Mouse (Mus musculus): ENCODE measurements around the gene Vmn1r191. TPM values are rescaled to one million over a fixed set of nuclear protein-coding genes. Genes with fewer than 3 reads are reported as not detected.
"Not testable (repeated sequence)": the region's sequence is repeated elsewhere in the genome, so short reads cannot be mapped to it uniquely, and the experiment has no call there.

The Vmn1r191 gene
- polyA plus RNA-seq (2012; rRNA removed), result not detected in 2 replicates

GRCm38 (mm10) chr13:22183869-22184268 is at the start of gene Vmn1r191:
Vmn1r191 (minus strand) TSS chr13:22183969.
- DNase-seq, result no peak
- WGBS, result 80% methylated on average over 1 of the region's 1 CpGs
- TF ChIP-seq POLR2A (IDR thresholded peaks at IDR 0.05; ENCODE audit: low read depth, low read length) (no peak), CTCF (conservative IDR thresholded peaks at IDR 0.05; ENCODE audit: insufficient read depth, insufficient read length, low read depth, low read length) (no peak)
- Histone ChIP-seq H3K27me3 (replicated peaks; ENCODE audit: control insufficient read depth, insufficient read depth, low read length) (no peaks in the 10 kb centered on the region), H3K4me1 (ENCODE audit: control insufficient read depth, insufficient read depth, low read length) (no peaks in the 10 kb centered on the region), H3K27ac (ENCODE audit: insufficient read depth, low read depth, low read length) (no peak within 1 kb of the TSS), H3K36me3 (ENCODE audit: control insufficient read depth, insufficient read depth, low read length) (no peaks in the 10 kb centered on the region), H3K4me3 (ENCODE audit: insufficient read depth, low read depth, low read length) (no peak within 1 kb of the TSS)

GRCm38 (mm10) chr13:22223060-22223459 is 39.3 kb upstream of the Vmn1r191 start, which contains the start of gene Vmn1r193:
Vmn1r193 (minus strand) TSS chr13:22223160.
- H3K4me1 ChIP-seq (ENCODE audit: control insufficient read depth, insufficient read depth, low read length); DNase-seq; H3K36me3 ChIP-seq (ENCODE audit: control insufficient read depth, insufficient read depth, low read length); H3K27me3 ChIP-seq (replicated peaks; ENCODE audit: control insufficient read depth, insufficient read depth, low read length); H3K27ac ChIP-seq (ENCODE audit: insufficient read depth, low read depth, low read length); H3K4me3 ChIP-seq (ENCODE audit: insufficient read depth, low read depth, low read length): not testable (repeated sequence)
- WGBS, result 71% methylated on average over 1 of the region's 1 CpGs

- DNase-seq; H3K36me3 ChIP-seq (ENCODE audit: control insufficient read depth, insufficient read depth, low read length); H3K4me1 ChIP-seq (ENCODE audit: control insufficient read depth, insufficient read depth, low read length); H3K4me3 ChIP-seq (ENCODE audit: insufficient read depth, low read depth, low read length); H3K27me3 ChIP-seq (replicated peaks; ENCODE audit: control insufficient read depth, insufficient read depth, low read length); H3K27ac ChIP-seq (ENCODE audit: insufficient read depth, low read depth, low read length): not testable (repeated sequence)
- 82% methylated on average over 3 of the region's 3 CpGs for WGBS
Measured at GRCm38 (mm10) chr13:22192756-22193155, 9.0 kb upstream of the Vmn1r191 start.

GRCm38 (mm10) chr13:22191041-22191440 is 7.3 kb upstream of the Vmn1r191 start, which contains the start of gene Vmn1r192:
Vmn1r192 (minus strand) TSS chr13:22191141.
- no peaks in the 10 kb centered on the region for H3K4me1 ChIP-seq (ENCODE audit: control insufficient read depth, insufficient read depth, low read length)
- no peak within 1 kb of the TSS for H3K4me3 ChIP-seq (ENCODE audit: insufficient read depth, low read depth, low read length)
- DNase-seq, result no peak
- H3K27me3 ChIP-seq (replicated peaks; ENCODE audit: control insufficient read depth, insufficient read depth, low read length), result no peaks in the 10 kb centered on the region
- TF ChIP-seq POLR2A (IDR thresholded peaks at IDR 0.05; ENCODE audit: low read depth, low read length), result no peak
- no peak for TF ChIP-seq CTCF (conservative IDR thresholded peaks at IDR 0.05; ENCODE audit: insufficient read depth, insufficient read length, low read depth, low read length)
- no peaks in the 10 kb centered on the region for H3K36me3 ChIP-seq (ENCODE audit: control insufficient read depth, insufficient read depth, low read length)
- H3K27ac ChIP-seq (ENCODE audit: insufficient read depth, low read depth, low read length), result no peak within 1 kb of the TSS

GRCm38 (mm10) chr13:22190385-22190784 is 6.6 kb upstream of the Vmn1r191 start:
- 70% methylated on average over 2 of the region's 2 CpGs for WGBS
- Histone ChIP-seq H3K4me1 (ENCODE audit: control insufficient read depth, insufficient read depth, low read length) (no peaks in the 10 kb centered on the region), H3K4me3 (ENCODE audit: insufficient read depth, low read depth, low read length) (no peak overlapping the region), H3K27me3 (replicated peaks; ENCODE audit: control insufficient read depth, insufficient read depth, low read length) (no peaks in the 10 kb centered on the region), H3K27ac (ENCODE audit: insufficient read depth, low read depth, low read length) (no peak overlapping the region), H3K36me3 (ENCODE audit: control insufficient read depth, insufficient read depth, low read length) (no peaks in the 10 kb centered on the region)
- DNase-seq, result no peak
- TF ChIP-seq CTCF (conservative IDR thresholded peaks at IDR 0.05; ENCODE audit: insufficient read depth, insufficient read length, low read depth, low read length) (no peak), POLR2A (IDR thresholded peaks at IDR 0.05; ENCODE audit: low read depth, low read length) (no peak)

- H3K27ac ChIP-seq (ENCODE audit: insufficient read depth, low read depth, low read length), result no peak overlapping the region
- TF ChIP-seq CTCF (conservative IDR thresholded peaks at IDR 0.05; ENCODE audit: insufficient read depth, insufficient read length, low read depth, low read length) (no peak), POLR2A (IDR thresholded peaks at IDR 0.05; ENCODE audit: low read depth, low read length) (no peak)
- H3K27me3 ChIP-seq (replicated peaks; ENCODE audit: control insufficient read depth, insufficient read depth, low read length), result no peaks in the 10 kb centered on the region
- H3K36me3 ChIP-seq (ENCODE audit: control insufficient read depth, insufficient read depth, low read length), result no peaks in the 10 kb centered on the region
- no peak overlapping the region for H3K4me3 ChIP-seq (ENCODE audit: insufficient read depth, low read depth, low read length)
- no peaks in the 10 kb centered on the region for H3K4me1 ChIP-seq (ENCODE audit: control insufficient read depth, insufficient read depth, low read length)
- WGBS, result 80% methylated on average over 2 of the region's 2 CpGs
- no peak for DNase-seq
Measured at GRCm38 (mm10) chr13:22189313-22189712, 5.5 kb upstream of the Vmn1r191 start.

GRCm38 (mm10) chr13:22168416-22168815 is 15.4 kb downstream of the Vmn1r191 start:
- peak; percentile 76 for DNase-seq
- 84% methylated on average over 15 of the region's 15 CpGs for WGBS

GRCm38 (mm10) chr13:22136495-22137293 is 47.1 kb downstream of the Vmn1r191 start:
- 57% methylated on average over 5 of the region's 5 CpGs for WGBS
- not testable (repeated sequence) for H3K36me3 ChIP-seq (ENCODE audit: control insufficient read depth, insufficient read depth, low read length); H3K4me1 ChIP-seq (ENCODE audit: control insufficient read depth, insufficient read depth, low read length); H3K4me3 ChIP-seq (ENCODE audit: insufficient read depth, low read depth, low read length); H3K27me3 ChIP-seq (replicated peaks; ENCODE audit: control insufficient read depth, insufficient read depth, low read length); H3K27ac ChIP-seq (ENCODE audit: insufficient read depth, low read depth, low read length); DNase-seq

More at GRCm38 (mm10) chr13:22168416-22168815, 15.4 kb downstream of the Vmn1r191 start:
- Histone ChIP-seq H3K4me1 (ENCODE audit: control insufficient read depth, insufficient read depth, low read length) (no peaks in the 10 kb centered on the region), H3K4me3 (ENCODE audit: insufficient read depth, low read depth, low read length) (no peak overlapping the region), H3K27ac (ENCODE audit: insufficient read depth, low read depth, low read length) (no peak overlapping the region), H3K27me3 (replicated peaks; ENCODE audit: control insufficient read depth, insufficient read depth, low read length) (no peaks in the 10 kb centered on the region), H3K36me3 (ENCODE audit: control insufficient read depth, insufficient read depth, low read length) (no peaks in the 10 kb centered on the region)
- TF ChIP-seq CTCF (conservative IDR thresholded peaks at IDR 0.05; ENCODE audit: insufficient read depth, insufficient read length, low read depth, low read length) (no peak), POLR2A (IDR thresholded peaks at IDR 0.05; ENCODE audit: low read depth, low read length) (no peak)

Other genes with a start within 250 kb of the Vmn1r191 start
- gene Zfp184, start 238.9 kb downstream of the Vmn1r191 start, polyA plus RNA-seq (2012; rRNA removed), result 0.39 and 0.44 TPM in 2 replicates
- 0.04 and 0.06 TPM in 2 replicates for gene Pom121l2, start 202.8 kb downstream of the Vmn1r191 start, polyA plus RNA-seq (2012; rRNA removed)
- gene Prss16, start 174.2 kb downstream of the Vmn1r191 start, polyA plus RNA-seq (2012; rRNA removed), result 0.22 TPM in 1 of 2 replicates, not detected in the other
- 0.95 and 3.4 TPM in 2 replicates for gene Hist1h2ah, start 148.4 kb downstream of the Vmn1r191 start, polyA plus RNA-seq (2012; rRNA removed)
- gene Hist1h2bk, start 148.1 kb downstream of the Vmn1r191 start, polyA plus RNA-seq (2012; rRNA removed), result 4.2 and 6.0 TPM in 2 replicates
- gene Hist1h4i, start 142.6 kb downstream of the Vmn1r191 start, polyA plus RNA-seq (2012; rRNA removed), result 10.5 and 12.5 TPM in 2 replicates
- 0.76 TPM in 1 of 2 replicates, not detected in the other for gene Hist1h2ag, start 141.0 kb downstream of the Vmn1r191 start, polyA plus RNA-seq (2012; rRNA removed)
- gene Hist1h2bj, start 140.8 kb downstream of the Vmn1r191 start, polyA plus RNA-seq (2012; rRNA removed), result 0.92 and 1.0 TPM in 2 replicates
- not detected in 2 replicates for gene Vmn1r188, start 99.5 kb downstream of the Vmn1r191 start, polyA plus RNA-seq (2012; rRNA removed)
- not detected in 2 replicates for gene Vmn1r189, start 78.1 kb downstream of the Vmn1r191 start, polyA plus RNA-seq (2012; rRNA removed)
- gene Vmn1r192, start 7.2 kb upstream of the Vmn1r191 start, polyA plus RNA-seq (2012; rRNA removed), result not detected in 2 replicates
- not detected in 2 replicates for gene Vmn1r193, start 39.2 kb upstream of the Vmn1r191 start, polyA plus RNA-seq (2012; rRNA removed)
- gene Vmn1r194, start 60.2 kb upstream of the Vmn1r191 start, polyA plus RNA-seq (2012; rRNA removed), result not detected in 2 replicates
- not detected in 2 replicates for gene Vmn1r195, start 86.6 kb upstream of the Vmn1r191 start, polyA plus RNA-seq (2012; rRNA removed)
- not detected in 2 replicates for gene Vmn1r196, start 106.0 kb upstream of the Vmn1r191 start, polyA plus RNA-seq (2012; rRNA removed)
- gene Vmn1r197, start 140.6 kb upstream of the Vmn1r191 start, polyA plus RNA-seq (2012; rRNA removed), result not detected in 2 replicates
- not detected in 2 replicates for gene Vmn1r198, start 166.4 kb upstream of the Vmn1r191 start, polyA plus RNA-seq (2012; rRNA removed)
- not detected in 2 replicates for gene Vmn1r199, start 195.8 kb upstream of the Vmn1r191 start, polyA plus RNA-seq (2012; rRNA removed)
- gene Vmn1r200, start 206.4 kb upstream of the Vmn1r191 start, polyA plus RNA-seq (2012; rRNA removed), result not detected in 2 replicates